Mouse (Mus musculus): ENCODE results near the gene Dhx32. TPM values are rescaled to one million over a fixed set of nuclear protein-coding genes. Genes with fewer than 3 reads are reported as not detected.
"Not testable (repeated sequence)": the region's sequence is repeated elsewhere in the genome, so short reads cannot be mapped to it uniquely, and the experiment has no call there.

Dhx32 gene
- polyA plus RNA-seq, 1 experiment from 2014 or later, result 29.1 TPM

DNA sequence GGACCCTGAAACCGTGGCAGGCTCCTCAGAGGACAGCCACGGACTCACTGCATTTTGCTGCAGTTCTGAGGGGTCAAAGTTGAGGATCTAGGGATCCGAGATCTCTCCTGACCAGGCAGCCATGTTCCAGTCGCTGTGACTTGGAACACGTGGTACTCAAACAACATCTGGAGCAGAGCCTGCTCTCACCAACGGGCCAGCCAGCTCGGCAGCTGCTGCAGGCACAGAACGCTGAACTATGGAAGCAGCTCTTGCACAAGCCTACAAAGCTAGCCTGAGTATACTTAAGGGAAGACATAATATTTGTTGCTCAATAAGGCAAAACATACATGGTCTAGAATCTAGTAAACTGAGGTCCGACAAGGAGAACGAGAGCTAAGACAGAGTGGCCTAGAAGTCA is 57.0 kb downstream of the Dhx32 start:
- peaks cover 27% of the 10 kb centered on the region for H3K36me3 ChIP-seq
- no peak overlapping the region for H3K4me3 ChIP-seq (replicated peaks)
- no peak for ATAC-seq (ENCODE audit: insufficient number of reproducible peaks, low FRiP score, low TSS enrichment, low read depth)
- no peak overlapping the region for H3K4me2 ChIP-seq (replicated peaks)
- H3K27ac ChIP-seq (replicated peaks), result no peak overlapping the region
- WGBS, result 64% methylated on average over 10 of the region's 10 CpGs
- no peaks in the 10 kb centered on the region for H3K4me1 ChIP-seq
- no peaks in the 10 kb centered on the region for H3K9me3 ChIP-seq (replicated peaks)
- H3K27me3 ChIP-seq, result no peaks in the 10 kb centered on the region
- H3K9ac ChIP-seq, result no peak overlapping the region

- Histone ChIP-seq H3K9me3 (replicated peaks) (no peaks in the 10 kb centered on the region), H3K27ac (replicated peaks) (no peak overlapping the region), H3K4me3 (replicated peaks) (no peak overlapping the region), H3K9ac (no peak overlapping the region), H3K4me2 (replicated peaks) (no peak overlapping the region), H3K27me3 (no peaks in the 10 kb centered on the region), H3K36me3 (peaks cover 34% of the 10 kb centered on the region), H3K4me1 (no peaks in the 10 kb centered on the region)
- ATAC-seq (ENCODE audit: insufficient number of reproducible peaks, low FRiP score, low TSS enrichment, low read depth), result no peak
- 70% methylated on average over 10 of the region's 10 CpGs for WGBS
Observed at GRCm38 (mm10) chr7:133724844-133725243, 57.7 kb downstream of the Dhx32 start.

DNA sequence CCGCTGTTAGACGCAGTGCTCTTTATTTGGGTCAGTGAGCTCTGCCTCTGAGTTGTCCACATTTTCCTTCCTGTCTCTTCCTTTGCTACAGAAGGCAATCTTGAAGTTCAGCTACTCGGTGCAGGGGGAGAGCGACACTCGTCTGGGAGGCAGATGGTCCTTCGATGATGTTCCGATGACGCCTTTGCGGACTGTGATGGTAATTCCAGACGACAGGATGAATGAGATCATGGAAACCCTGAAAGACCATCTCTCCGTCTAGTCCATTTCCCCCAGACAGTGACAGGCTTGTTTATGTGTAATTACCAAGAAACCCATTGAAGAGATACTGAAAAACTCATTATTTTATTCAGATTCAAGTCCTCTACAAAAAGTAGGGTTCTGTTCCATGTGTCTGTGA is 61.9 kb downstream of the Dhx32 start:
- WGBS, result 69% methylated on average over 11 of the region's 11 CpGs
- no peak overlapping the region for H3K4me3 ChIP-seq (replicated peaks)
- peaks cover 74% of the 10 kb centered on the region for H3K36me3 ChIP-seq
- no peaks in the 10 kb centered on the region for H3K9me3 ChIP-seq (replicated peaks)
- H3K27me3 ChIP-seq, result no peaks in the 10 kb centered on the region
- H3K27ac ChIP-seq (replicated peaks), result no peak overlapping the region
- no peak overlapping the region for H3K4me2 ChIP-seq (replicated peaks)
- H3K4me1 ChIP-seq, result no peaks in the 10 kb centered on the region
- no peak overlapping the region for H3K9ac ChIP-seq
- ATAC-seq (ENCODE audit: insufficient number of reproducible peaks, low FRiP score, low TSS enrichment, low read depth), result no peak

GRCm38 (mm10) chr7:133718580-133718979 is 63.9 kb downstream of the Dhx32 start:
- no peaks in the 10 kb centered on the region for H3K9me3 ChIP-seq (replicated peaks)
- no peak overlapping the region for H3K4me3 ChIP-seq (replicated peaks)
- peaks cover 89% of the 10 kb centered on the region for H3K36me3 ChIP-seq
- ATAC-seq (ENCODE audit: insufficient number of reproducible peaks, low FRiP score, low TSS enrichment, low read depth), result no peak
- H3K4me2 ChIP-seq (replicated peaks), result no peak overlapping the region
- H3K27ac ChIP-seq (replicated peaks), result no peak overlapping the region
- WGBS, result 98% methylated on average over 1 of the region's 1 CpGs
- H3K27me3 ChIP-seq, result no peaks in the 10 kb centered on the region
- H3K4me1 ChIP-seq, result no peaks in the 10 kb centered on the region
- H3K9ac ChIP-seq, result no peak overlapping the region

GRCm38 (mm10) chr7:133715387-133715786 is 67.1 kb downstream of the Dhx32 start:
- no peak overlapping the region for H3K4me3 ChIP-seq (replicated peaks)
- ATAC-seq (ENCODE audit: insufficient number of reproducible peaks, low FRiP score, low TSS enrichment, low read depth), result no peak
- peaks cover 79% of the 10 kb centered on the region for H3K36me3 ChIP-seq
- H3K4me1 ChIP-seq, result no peaks in the 10 kb centered on the region
- no peak overlapping the region for H3K9ac ChIP-seq
- no peaks in the 10 kb centered on the region for H3K9me3 ChIP-seq (replicated peaks)
- H3K27ac ChIP-seq (replicated peaks), result no peak overlapping the region
- H3K4me2 ChIP-seq (replicated peaks), result no peak overlapping the region
- H3K27me3 ChIP-seq, result no peaks in the 10 kb centered on the region
- 82% methylated on average over 4 of the region's 4 CpGs for WGBS

- Histone ChIP-seq H3K4me1 (peaks cover 9% of the 10 kb centered on the region; the same call in 1 of the 2 replicates), H3K4me2 (replicated peaks) (no peak overlapping the region), H3K4me3 (replicated peaks) (no peak overlapping the region), H3K27me3 (no peaks in the 10 kb centered on the region), H3K9ac (no peak overlapping the region), H3K9me3 (replicated peaks) (no peaks in the 10 kb centered on the region), H3K36me3 (peaks cover 4% of the 10 kb centered on the region; the same call in 1 of the 2 replicates), H3K27ac (replicated peaks) (no peak overlapping the region)
- ATAC-seq (ENCODE audit: insufficient number of reproducible peaks, low FRiP score, low TSS enrichment, low read depth), result no peak
- 90% methylated on average over 2 of the region's 2 CpGs for WGBS
Observed at GRCm38 (mm10) chr7:133707301-133707700, 75.2 kb downstream of the Dhx32 start.

DNA sequence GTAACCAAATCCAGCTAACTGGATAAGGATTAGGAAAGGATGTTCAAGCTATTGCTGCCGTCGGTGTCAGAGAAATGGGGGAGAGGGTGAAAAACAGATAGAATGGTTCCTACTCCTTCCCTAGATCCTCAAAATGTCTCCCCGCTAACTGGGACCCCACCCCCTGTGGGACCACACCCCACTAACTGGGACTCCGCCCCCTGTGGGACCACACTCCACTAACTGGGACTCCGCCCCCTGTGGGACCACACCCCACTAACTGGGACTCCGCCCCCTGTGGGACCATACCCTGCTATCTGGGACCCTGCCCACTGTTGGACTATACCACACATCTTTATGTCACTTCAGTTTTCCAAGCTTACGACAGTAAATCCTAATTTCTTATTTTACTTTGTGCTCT is 78.6 kb downstream of the Dhx32 start:
- peaks cover 3% of the 10 kb centered on the region; the same call in 1 of the 2 replicates for H3K4me1 ChIP-seq
- H3K9me3 ChIP-seq (replicated peaks), result no peaks in the 10 kb centered on the region
- no peaks in the 10 kb centered on the region for H3K27me3 ChIP-seq
- H3K4me3 ChIP-seq (replicated peaks), result no peak overlapping the region
- 92% methylated on average over 7 of the region's 7 CpGs for WGBS
- H3K9ac ChIP-seq, result no peak overlapping the region
- H3K27ac ChIP-seq (replicated peaks), result no peak overlapping the region
- peaks cover 15% of the 10 kb centered on the region for H3K36me3 ChIP-seq
- H3K4me2 ChIP-seq (replicated peaks), result no peak overlapping the region
- no peak for ATAC-seq (ENCODE audit: insufficient number of reproducible peaks, low FRiP score, low TSS enrichment, low read depth)

- no peak overlapping the region for H3K4me2 ChIP-seq (replicated peaks)
- peaks cover 17% of the 10 kb centered on the region for H3K36me3 ChIP-seq
- H3K9ac ChIP-seq, result no peak overlapping the region
- ATAC-seq (ENCODE audit: insufficient number of reproducible peaks, low FRiP score, low TSS enrichment, low read depth), result no peak
- H3K9me3 ChIP-seq (replicated peaks), result no peaks in the 10 kb centered on the region
- no peak overlapping the region for H3K4me3 ChIP-seq (replicated peaks)
- H3K27me3 ChIP-seq, result no peaks in the 10 kb centered on the region
- H3K4me1 ChIP-seq, result no peaks in the 10 kb centered on the region
- H3K27ac ChIP-seq (replicated peaks), result no peak overlapping the region
- WGBS, result 94% methylated on average over 10 of the region's 10 CpGs
Observed at GRCm38 (mm10) chr7:133702333-133702732, 80.2 kb downstream of the Dhx32 start.

DNA sequence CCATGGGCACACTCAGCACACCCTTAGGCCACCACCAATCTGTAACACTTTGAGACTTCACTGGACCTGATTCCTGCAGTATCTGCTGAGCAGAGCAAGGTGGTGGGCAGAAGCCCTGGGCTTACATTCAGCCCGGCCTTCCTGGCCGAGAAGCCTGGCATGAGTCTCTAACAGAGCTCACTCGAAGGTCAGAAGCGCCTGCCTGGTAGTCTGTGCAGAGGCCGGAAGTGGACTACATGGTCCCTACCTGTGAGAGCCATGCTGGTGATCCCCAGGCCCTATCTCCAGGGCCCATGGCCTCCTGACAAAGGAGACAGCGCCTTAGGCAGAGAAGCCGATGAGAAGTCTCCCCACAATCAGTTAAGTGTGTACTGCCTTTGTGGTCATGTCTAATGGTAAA is 81.2 kb downstream of the Dhx32 start:
- ATAC-seq (ENCODE audit: insufficient number of reproducible peaks, low FRiP score, low TSS enrichment, low read depth), result no peak

DNA sequence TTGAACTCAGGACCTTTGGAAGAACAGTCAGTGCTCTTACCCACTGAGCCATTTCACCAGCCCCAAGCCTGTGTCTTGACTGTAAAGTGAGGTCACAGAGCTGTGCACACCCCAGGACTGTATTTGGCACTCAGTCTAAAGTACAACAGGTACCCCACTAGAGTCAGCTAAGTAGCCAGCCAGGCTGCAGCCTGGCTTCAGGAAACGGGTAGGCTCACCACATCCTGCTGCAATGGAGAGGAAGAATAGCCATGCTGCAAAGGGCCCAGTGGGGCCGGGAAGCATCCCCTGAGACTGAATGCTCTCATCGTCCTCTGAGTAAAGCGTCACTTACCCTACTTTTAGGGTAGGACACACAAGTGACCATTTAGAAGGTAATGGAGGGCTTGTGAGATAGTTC is 82.6 kb downstream of the Dhx32 start:
- WGBS, result 84% methylated on average over 4 of the region's 4 CpGs
- no peak for ATAC-seq (ENCODE audit: insufficient number of reproducible peaks, low FRiP score, low TSS enrichment, low read depth)
- Histone ChIP-seq H3K4me3 (replicated peaks) (no peak overlapping the region), H3K27ac (replicated peaks) (no peak overlapping the region), H3K9ac (no peak overlapping the region), H3K4me2 (replicated peaks) (no peak overlapping the region), H3K27me3 (no peaks in the 10 kb centered on the region), H3K9me3 (replicated peaks) (no peaks in the 10 kb centered on the region), H3K4me1 (no peaks in the 10 kb centered on the region), H3K36me3 (peaks cover 29% of the 10 kb centered on the region)

More for the DNA sequence above, 81.2 kb downstream of the Dhx32 start:
- Histone ChIP-seq H3K4me2 (replicated peaks) (no peak overlapping the region), H3K9me3 (replicated peaks) (no peaks in the 10 kb centered on the region), H3K4me1 (no peaks in the 10 kb centered on the region), H3K27me3 (no peaks in the 10 kb centered on the region), H3K4me3 (replicated peaks) (no peak overlapping the region), H3K36me3 (peaks cover 27% of the 10 kb centered on the region), H3K9ac (no peak overlapping the region), H3K27ac (replicated peaks) (no peak overlapping the region)
- WGBS, result 95% methylated on average over 7 of the region's 7 CpGs

GRCm38 (mm10) chr7:133698021-133698709 is 84.4 kb downstream of the Dhx32 start:
- no peak for ATAC-seq (ENCODE audit: insufficient number of reproducible peaks, low FRiP score, low TSS enrichment, low read depth)
- Histone ChIP-seq H3K4me3 (replicated peaks) (no peak overlapping the region), H3K9me3 (replicated peaks) (no peaks in the 10 kb centered on the region), H3K27ac (replicated peaks) (no peak overlapping the region), H3K27me3 (no peaks in the 10 kb centered on the region), H3K4me1 (no peaks in the 10 kb centered on the region), H3K9ac (no peak overlapping the region), H3K4me2 (replicated peaks) (no peak overlapping the region), H3K36me3 (peaks cover 31% of the 10 kb centered on the region)
- 91% methylated on average over 12 of the region's 12 CpGs for WGBS

GRCm38 (mm10) chr7:133685644-133686043 is 96.9 kb downstream of the Dhx32 start:
- H3K4me1 ChIP-seq; H3K9me3 ChIP-seq (replicated peaks); ATAC-seq (ENCODE audit: insufficient number of reproducible peaks, low FRiP score, low TSS enrichment, low read depth); H3K9ac ChIP-seq; H3K4me3 ChIP-seq (replicated peaks); H3K27ac ChIP-seq (replicated peaks); H3K27me3 ChIP-seq; H3K4me2 ChIP-seq (replicated peaks): not testable (repeated sequence)
- peaks cover 32% of the 10 kb centered on the region for H3K36me3 ChIP-seq
